ENCODE assay signal across 12 mouse cellular contexts in genomic region chr11:83639533-83639932, GRCm38 (mm10). TPM values are rescaled to one million over a fixed set of nuclear protein-coding genes. Genes with fewer than 3 reads are reported as not detected.
DNase-seq lines count a peak whose midpoint lies in the region; ATAC-seq and TF ChIP-seq lines count a peak whose summit lies in the region.
"Had no signal": no experiment of that assay in that cellular context is flagged by ENCODE, and none has a peak within 500 bp of the region (broad histone marks: within the 10 kb centered on the region; RNA-seq: fewer than 3 reads in every experiment).

No protein-coding gene starts in this region.

- intact Hi-C loops in left cerebral cortex, postnatal 25 days (cut with DNase I) = loop anchor here (10.0 kb wide), 2 partner anchors 95 to 195 kb away; no protein-coding TSS in a partner anchor

- no peaks in the 10 kb centered on the region for H3K27me3 ChIP-seq in kidney, adult 2 months (replicated peaks; ENCODE audit: control insufficient read depth, insufficient read depth, low read length)
- no peaks in the 10 kb centered on the region for H3K27me3 ChIP-seq in kidney, embryonic 15.5 days
- H3K27me3 ChIP-seq: limb, embryonic 15.5 days had no signal

- no peak overlapping the region for H3K4me3 ChIP-seq in kidney, adult 2 months (ENCODE audit: insufficient read depth, low read depth, low read length)
- no peak overlapping the region for H3K4me3 ChIP-seq in kidney, embryonic 15.5 days (replicated peaks)
- H3K4me3 ChIP-seq: limb, embryonic 15.5 days; myocyte had no signal

- H3K36me3 ChIP-seq in kidney, adult 2 months (ENCODE audit: control insufficient read depth, insufficient read depth, low read length) = no peaks in the 10 kb centered on the region
- H3K36me3 ChIP-seq in kidney, embryonic 15.5 days = no peaks in the 10 kb centered on the region
- H3K36me3 ChIP-seq: limb, embryonic 15.5 days had no signal

- H3K9me3 ChIP-seq in kidney, embryonic 15.5 days (replicated peaks) = no peaks in the 10 kb centered on the region
- H3K9me3 ChIP-seq: limb, embryonic 15.5 days had no signal

- no peak for TF ChIP-seq POLR2A in kidney, adult 2 months (IDR thresholded peaks at IDR 0.05; ENCODE audit: low read depth, low read length)

- TF ChIP-seq CTCF in kidney, adult 2 months (conservative IDR thresholded peaks at IDR 0.05; ENCODE audit: insufficient read depth, insufficient read length, low read depth, low read length) = no peak

- H3K4me2 ChIP-seq in kidney, embryonic 15.5 days = no peak overlapping the region
- H3K4me2 ChIP-seq: limb, embryonic 15.5 days had no signal

- 80% methylated on average over 3 of the region's 3 CpGs for WGBS in kidney, adult 2 months
- WGBS in kidney, embryonic 15.5 days = 66% methylated on average over 3 of the region's 3 CpGs

- no peak overlapping the region for H3K9ac ChIP-seq in kidney, embryonic 15.5 days
- H3K9ac ChIP-seq: limb, embryonic 15.5 days had no signal

- no peak for ATAC-seq in kidney, embryonic 15.5 days (replicated peaks; ENCODE audit: low FRiP score)

- no peak overlapping the region for H3K27ac ChIP-seq in kidney, adult 2 months (ENCODE audit: insufficient read depth, low read depth, low read length)
- H3K27ac ChIP-seq in kidney, embryonic 15.5 days = no peak overlapping the region
- H3K27ac ChIP-seq: limb, embryonic 15.5 days had no signal

- DNase-seq in kidney, adult 2 months = peak; percentile 24
- DNase-seq in B cell, adult 2 months = peak; percentile 65 to 73
- DNase-seq in T-cell, adult 2 months (ENCODE audit: low spot score) = peak; percentile 55
- DNase-seq in spleen, postnatal 10 days (ENCODE audit: low spot score in 2 of 2) = peak; percentile 22 to 46
- no peak for DNase-seq in urinary bladder, postnatal 36 days (ENCODE audit: low spot score in 2 of 2)
- DNase-seq in left cerebral cortex, postnatal 25 days (ENCODE audit: low spot score in 2 of 2) = no peak
- DNase-seq in adrenal gland, adult 2 months = no peak

- H3K4me1 ChIP-seq in kidney, adult 2 months (ENCODE audit: control insufficient read depth, insufficient read depth, low read length) = 0 out of 2 replicates have a peak, but pooled peaks cover 2% of the 10 kb centered on the region
- H3K4me1 ChIP-seq in kidney, embryonic 15.5 days = no peaks in the 10 kb centered on the region
- H3K4me1 ChIP-seq: limb, embryonic 15.5 days had no signal

RNA-seq across cellular contexts. Expression of gene Rpl9-ps1, which starts 5.9 kb away (rescaled TPM):
- not detected in 2 replicates for polyA plus RNA-seq in kidney, adult 2 months (2012; rRNA removed)
- polyA plus RNA-seq in kidney, embryonic 15.5 days (2015; fragmentation: Nextera tagmentation; extraction: Ambion mirVana) = not detected in 2 replicates
- not detected for total RNA-seq in left cerebral cortex, postnatal 25 days (2021)
- total RNA-seq in adrenal gland, adult 2 months (2021) = not detected
- polyA plus RNA-seq in adrenal gland, adult 2 months (2012; rRNA removed) = not detected in 2 replicates
- total RNA-seq: heart, adult 8-10 months had no signal
- polyA plus RNA-seq: large intestine, adult 2 months; limb, embryonic 15.5 days; myocyte had no signal

RNA-seq across cellular contexts. Expression of gene Ccl3, which starts 9.6 kb away (rescaled TPM):
- 1.6 and 1.8 TPM in 2 replicates for polyA plus RNA-seq in kidney, adult 2 months (2012; rRNA removed)
- polyA plus RNA-seq in kidney, embryonic 15.5 days (2015; fragmentation: Nextera tagmentation; extraction: Ambion mirVana) = 0.37 and 0.91 TPM in 2 replicates
- total RNA-seq in left cerebral cortex, postnatal 25 days (2021) = not detected
- under 1 TPM in 1 of 2 experiments, not detected in 1; 0.66 TPM for total RNA-seq in adrenal gland, adult 2 months (2021)
- polyA plus RNA-seq in adrenal gland, adult 2 months (2012; rRNA removed) = 2.3 TPM in 2 replicates
- total RNA-seq: heart, adult 8-10 months had no signal
- polyA plus RNA-seq: myocyte had no signal

RNA-seq across cellular contexts. Expression of gene Ccl4, which starts 22.9 kb away (rescaled TPM):
- polyA plus RNA-seq in kidney, adult 2 months (2012; rRNA removed) = 1.3 and 2.0 TPM in 2 replicates
- polyA plus RNA-seq in kidney, embryonic 15.5 days (2015; fragmentation: Nextera tagmentation; extraction: Ambion mirVana) = 0.34 and 0.71 TPM in 2 replicates
- total RNA-seq in left cerebral cortex, postnatal 25 days (2021) = not detected
- under 1 TPM in 1 of 2 experiments, not detected in 1; 0.97 TPM for total RNA-seq in adrenal gland, adult 2 months (2021)
- polyA plus RNA-seq in adrenal gland, adult 2 months (2012; rRNA removed) = 2.0 and 3.0 TPM in 2 replicates
- total RNA-seq: heart, adult 8-10 months had no signal
- polyA plus RNA-seq: myocyte had no signal

RNA-seq across cellular contexts. Expression of gene Ccl6, which starts 46.6 kb away (rescaled TPM):
- polyA plus RNA-seq in kidney, adult 2 months (2012; rRNA removed) = 3.9 and 6.2 TPM in 2 replicates
- 3.9 and 8.3 TPM in 2 replicates for polyA plus RNA-seq in kidney, embryonic 15.5 days (2015; fragmentation: Nextera tagmentation; extraction: Ambion mirVana)
- 1 to 10 TPM; 1.7 to 2.4 TPM for total RNA-seq in left cerebral cortex, postnatal 25 days (2021)
- 10 to 100 TPM; 13.1 to 33.7 TPM for total RNA-seq in adrenal gland, adult 2 months (2021)
- polyA plus RNA-seq in adrenal gland, adult 2 months (2012; rRNA removed) = 3.4 and 3.7 TPM in 2 replicates

Comparison
In these comparisons a context has a peak if more than half of its experiments do, and no peak if none do; other contexts are left out.
1. DNase-seq: peak in kidney, adult 2 months (single experiment), B cell, adult 2 months (2 of 2), T-cell, adult 2 months (single experiment) and spleen, postnatal 10 days (2 of 2); none in urinary bladder, postnatal 36 days (0 of 2), left cerebral cortex, postnatal 25 days (0 of 2) and adrenal gland, adult 2 months (single experiment).